Mouse (Mus musculus) ES-CJ7 (cell line): Measurements from ENCODE around the gene Card19.

Source experiments
- DNase-seq: peaks from one replicate; pipeline ENCODE4 v3.0.0; 2011; ENCODE audit warnings: low read depth, low spot score

Gene Card19

GRCm38 (mm10) chr13:49215504-49216219, at the start of gene Card19:
Card19 (minus strand) TSS chr13:49216037.
- DNase-seq: peak; percentile 92

GRCm38 (mm10) chr13:49260036-49260722, 44.3 kb upstream of the Card19 start:
- no peak for DNase-seq

GRCm38 (mm10) chr13:49257819-49258313, 42.0 kb upstream of the Card19 start:
- no peak for DNase-seq

GRCm38 (mm10) chr13:49252746-49253145, 36.9 kb upstream of the Card19 start:
- no peak for DNase-seq

- no peak for DNase-seq
These were observed 36.3 kb upstream of the Card19 start for GRCm38 (mm10) chr13:49252113-49252512.

GRCm38 (mm10) chr13:49250716-49251517, 35.1 kb upstream of the Card19 start:
- no peak for DNase-seq

GRCm38 (mm10) chr13:49249634-49250033, 33.8 kb upstream of the Card19 start:
- DNase-seq: no peak

- DNase-seq: no peak
These were observed 33.1 kb upstream of the Card19 start for GRCm38 (mm10) chr13:49248923-49249322.

- peak; percentile 11 for DNase-seq
These were observed 32.6 kb upstream of the Card19 start, which contains the start of gene Susd3 for GRCm38 (mm10) chr13:49248467-49248862. Susd3 (minus strand) TSS chr13:49248706.

- peak; percentile 80 for DNase-seq
These were observed 32.1 kb upstream of the Card19 start for GRCm38 (mm10) chr13:49247740-49248466.

- no peak for DNase-seq
These were observed 31.4 kb upstream of the Card19 start for GRCm38 (mm10) chr13:49247232-49247739.

- DNase-seq: peak; percentile 7
These were observed 30.8 kb upstream of the Card19 start for GRCm38 (mm10) chr13:49246626-49247025.

- no peak for DNase-seq
These were observed 30.2 kb upstream of the Card19 start for GRCm38 (mm10) chr13:49246011-49246410.

- DNase-seq: no peak
These were observed 29.4 kb upstream of the Card19 start for GRCm38 (mm10) chr13:49245251-49245650.

GRCm38 (mm10) chr13:49243492-49243891, 27.7 kb upstream of the Card19 start:
- DNase-seq: no peak

GRCm38 (mm10) chr13:49242321-49243065, 26.7 kb upstream of the Card19 start:
- DNase-seq: no peak

GRCm38 (mm10) chr13:49238737-49239136, 22.9 kb upstream of the Card19 start:
- DNase-seq: no peak

GRCm38 (mm10) chr13:49237617-49238016, 21.8 kb upstream of the Card19 start:
- DNase-seq: no peak

- peak; percentile 30 for DNase-seq
These were observed 18.9 kb upstream of the Card19 start for GRCm38 (mm10) chr13:49234711-49235110.

GRCm38 (mm10) chr13:49233792-49234572, 18.1 kb upstream of the Card19 start:
- DNase-seq: no peak
